Mouse (Mus musculus) midbrain, embryonic 12.5 days (tissue): ENCODE results near the gene Slc33a1. TPM values are rescaled to one million over a fixed set of nuclear protein-coding genes. Genes with fewer than 3 reads are reported as not detected.
A peak's percentile ranks its signal among the peaks of the same experiment; 100 is the strongest.

Experiments
- ATAC-seq: fragments of 200-750 bp; cut with Nextera tagmentation; 2 replicates; pipeline ENCODE4 v1.8.0; 2017; ENCODE audit warnings: low read depth, moderate TSS enrichment, moderate library complexity; ENCODE audit not compliant: low FRiP score
- H3K27ac ChIP-seq: fragments of 300-500 bp; sonication (generic); replicated peaks from 2 replicates; pipeline ENCODE4 v1.5.1; 2016; ENCODE audit warnings: mild to moderate bottlenecking
- H3K27me3 ChIP-seq: fragments of 300-500 bp; sonication (generic); 2 replicates; pipeline ENCODE4 v1.6.1; 2016; ENCODE audit warnings: mild to moderate bottlenecking
- H3K36me3 ChIP-seq: fragments of 300-500 bp; sonication (generic); 2 replicates; pipeline ENCODE4 v1.6.1; 2016
- H3K4me1 ChIP-seq: fragments of 300-500 bp; sonication (generic); 2 replicates; pipeline ENCODE4 v1.6.1; 2016
- H3K4me2 ChIP-seq: fragments of 300-500 bp; sonication (generic); replicated peaks from 2 replicates; pipeline ENCODE4 v1.6.1; 2016; ENCODE audit warnings: mild to moderate bottlenecking, moderate library complexity
- H3K4me3 ChIP-seq: fragments of 300-500 bp; sonication (generic); 2 replicates; pipeline ENCODE4 v1.5.1; 2016; ENCODE audit warnings: mild to moderate bottlenecking
- H3K9ac ChIP-seq: fragments of 300-500 bp; sonication (generic); replicated peaks from 2 replicates; pipeline ENCODE4 v1.6.1; 2016; ENCODE audit warnings: mild to moderate bottlenecking, moderate library complexity
- H3K9me3 ChIP-seq: fragments of 300-500 bp; sonication (generic); 2 replicates; pipeline ENCODE4 v1.6.1; 2016; ENCODE audit warnings: mild to moderate bottlenecking
- WGBS: fragments of 180-500 bp; shearing (Covaris S2); methylation state at CpG from one replicate; pipeline ENCODE4 v1.1.7; 2016; 5-methylcytosine and 5-hydroxymethylcytosine counted together
- polyA plus RNA-seq: library from polyadenylated mRNA; unstranded; fragments of >200 nt; fragmentation: Nextera tagmentation; extraction: Ambion mirVana; gene quantifications from 2 replicates; pipeline ENCODE4 v1.2.1, GENCODE M21; 2016

The Slc33a1 gene
- polyA plus RNA-seq: 13.5 and 15.2 TPM in 2 replicates

DNA sequence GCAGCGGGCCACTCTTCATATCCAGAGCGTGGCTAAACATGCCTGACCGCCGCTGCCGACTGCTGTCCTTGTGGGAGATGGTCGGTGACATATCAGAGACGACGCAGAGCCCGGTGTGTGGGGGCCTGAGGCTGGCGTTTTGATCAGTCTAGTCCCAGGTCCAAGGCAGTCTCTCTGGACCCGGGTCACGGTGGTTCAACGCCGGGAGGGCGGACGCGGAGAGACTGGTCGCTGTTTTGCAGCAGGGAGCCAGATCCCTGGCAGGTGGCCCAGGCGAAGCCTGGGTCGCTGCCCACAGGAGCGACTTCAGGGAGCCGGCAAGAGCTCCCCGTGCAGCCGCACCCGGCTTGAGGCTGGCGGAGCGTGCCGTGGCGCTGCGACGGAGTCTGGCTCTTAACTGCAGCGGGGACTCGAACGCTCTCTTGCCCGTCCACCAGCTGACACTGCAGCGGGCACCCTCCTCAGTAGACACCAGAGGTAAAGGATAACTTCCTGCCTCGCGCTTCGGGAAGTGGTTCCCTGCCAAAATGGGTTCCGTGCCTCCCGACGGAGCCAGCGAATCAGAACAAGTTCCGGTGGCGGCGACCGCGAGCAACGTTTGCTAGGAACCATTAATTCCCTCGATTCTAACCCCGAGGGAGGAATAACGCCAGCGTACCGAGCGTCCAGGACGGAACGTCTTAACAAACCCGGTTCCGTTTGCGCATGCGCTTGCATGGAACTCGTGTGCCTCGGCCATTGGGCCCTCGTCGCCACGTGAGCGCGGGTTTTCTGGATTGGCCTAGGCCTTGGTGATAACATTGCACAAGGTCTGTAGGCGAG, at the start of gene Slc33a1:
Gene Slc33a1, minus strand, starts transcription at position 669 of the 822 bp plus-strand sequence.
- peak; percentile 97 for ATAC-seq
- WGBS: under 1% methylated on average over 69 of the region's 69 CpGs
- H3K9ac ChIP-seq: peak within 1 kb of the TSS; percentile 83

DNA sequence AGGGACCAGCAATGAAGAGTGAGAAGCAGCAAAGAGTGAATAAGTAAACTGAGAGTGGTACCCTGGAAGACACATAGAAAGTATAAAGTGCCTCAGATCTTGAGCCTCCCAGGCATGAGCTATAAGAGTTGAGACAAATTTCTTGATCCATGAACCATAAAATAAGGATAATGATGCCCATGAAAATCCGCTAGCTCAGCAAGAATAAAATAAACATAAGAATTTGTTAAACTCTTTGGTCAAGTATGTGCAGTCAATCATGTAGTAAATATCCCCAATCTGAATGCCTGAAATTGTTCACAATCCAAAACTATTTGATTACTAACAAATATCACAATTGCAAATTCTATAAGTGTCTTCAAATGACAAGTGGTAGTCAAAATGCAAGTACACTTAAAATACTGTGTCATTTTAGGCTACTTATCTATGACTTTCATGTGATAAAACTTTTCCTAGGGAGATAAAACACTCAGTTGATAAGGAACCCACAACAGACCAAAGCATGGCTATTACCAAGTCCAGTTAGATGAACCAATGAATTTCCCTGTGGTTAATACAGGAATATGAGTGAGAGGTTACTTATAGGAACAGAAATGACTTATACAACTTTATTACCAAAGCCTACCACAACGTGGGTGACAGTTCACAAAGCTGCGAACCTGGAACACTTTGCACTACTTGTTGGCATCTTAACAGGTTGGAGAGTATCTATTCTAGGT, 24.3 kb upstream of the Slc33a1 start:
- H3K4me2 ChIP-seq: no peak overlapping the region
- no peak for ATAC-seq
- 93% methylated on average over 3 of the region's 3 CpGs for WGBS
- H3K4me1 ChIP-seq: no peaks in the 10 kb centered on the region
- peaks cover 68% of the 10 kb centered on the region for H3K36me3 ChIP-seq
- H3K4me3 ChIP-seq: no peak overlapping the region
- H3K9me3 ChIP-seq: no peaks in the 10 kb centered on the region
- H3K9ac ChIP-seq: no peak overlapping the region
- H3K27ac ChIP-seq: no peak overlapping the region
- H3K27me3 ChIP-seq: no peaks in the 10 kb centered on the region

More for the DNA sequence above, at the start of gene Slc33a1:
- Histone ChIP-seq H3K27me3 (no peaks in the 10 kb centered on the region; the same call in 1 of the 2 replicates), H3K4me2 (peak within 1 kb of the TSS; percentile 84), H3K4me1 (peaks cover 23% of the 10 kb centered on the region), H3K9me3 (no peaks in the 10 kb centered on the region), H3K27ac (peak within 1 kb of the TSS; percentile 87), H3K36me3 (no peaks in the 10 kb centered on the region), H3K4me3 (peak within 1 kb of the TSS; percentile 89)

GRCm38 (mm10) chr3:63986656-63987055, 22.1 kb upstream of the Slc33a1 start:
- ATAC-seq: no peak
- H3K9ac ChIP-seq: no peak overlapping the region
- no peak overlapping the region for H3K4me2 ChIP-seq
- H3K27ac ChIP-seq: no peak overlapping the region
- H3K27me3 ChIP-seq: no peaks in the 10 kb centered on the region
- no peaks in the 10 kb centered on the region for H3K9me3 ChIP-seq
- no peak overlapping the region for H3K4me3 ChIP-seq
- peaks cover 62% of the 10 kb centered on the region for H3K36me3 ChIP-seq
- 83% methylated on average over 1 of the region's 1 CpGs for WGBS
- no peaks in the 10 kb centered on the region for H3K4me1 ChIP-seq

- peak overlapping the region; percentile 59; the same call in 1 of the 2 replicates for H3K4me2 ChIP-seq
- 76% methylated on average over 4 of the region's 4 CpGs for WGBS
Observed at GRCm38 (mm10) chr3:63977895-63978294, 13.3 kb upstream of the Slc33a1 start.

DNA sequence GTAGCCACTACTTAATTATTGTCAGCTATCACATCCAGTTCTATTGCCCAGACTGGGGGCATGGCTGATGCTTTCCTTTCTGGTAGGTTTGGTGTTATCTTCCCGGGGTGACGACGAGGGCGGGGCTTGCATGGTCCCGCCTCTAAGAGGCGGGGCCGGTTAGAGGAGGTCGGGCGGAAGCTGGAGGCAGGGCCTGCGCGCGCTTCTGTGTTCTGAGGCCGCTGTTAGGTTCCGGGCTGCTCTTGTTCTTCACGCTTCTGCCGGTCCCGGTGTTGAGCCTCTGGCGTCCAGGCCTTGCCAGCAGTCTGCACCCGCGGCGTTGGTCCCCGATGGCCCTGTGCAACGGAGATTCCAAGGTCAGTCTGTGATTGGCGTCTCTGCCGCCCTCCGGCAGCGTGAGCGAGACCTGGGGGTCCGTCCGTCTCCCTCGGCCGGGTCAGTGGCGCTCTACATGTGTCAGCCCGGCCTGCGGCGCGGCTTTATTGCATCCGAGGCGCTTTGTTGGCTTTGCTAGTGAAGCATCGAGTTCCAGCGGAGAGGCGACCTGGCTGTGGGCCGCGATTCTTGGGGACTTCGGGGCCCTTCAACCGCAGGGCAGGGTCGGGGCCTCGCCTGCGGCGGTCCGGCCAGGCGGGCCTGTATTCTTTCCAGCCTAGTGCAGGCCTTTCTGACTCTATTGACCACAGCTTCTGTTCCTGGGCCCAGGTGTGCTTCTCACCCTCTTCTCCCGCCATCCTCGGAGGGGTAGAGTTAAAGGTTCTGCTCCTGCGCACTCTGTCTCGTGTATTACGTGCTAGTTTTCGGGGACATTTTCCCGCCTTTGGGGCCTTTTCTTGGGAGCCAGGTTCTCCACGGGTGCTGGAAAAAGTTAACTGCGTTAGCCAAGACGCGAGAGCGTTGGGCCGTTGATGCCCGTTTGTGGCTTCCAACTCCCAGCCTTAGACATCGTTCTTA, 11.7 kb upstream of the Slc33a1 start, which contains the start of gene Gmps:
Gene Gmps, plus strand, starts transcription at position 152 of the 954 bp plus-strand sequence.
- Histone ChIP-seq H3K36me3 (peaks cover 12% of the 10 kb centered on the region; the same call in 1 of the 2 replicates), H3K9me3 (no peaks in the 10 kb centered on the region), H3K4me2 (peak within 1 kb of the TSS; percentile 59), H3K4me3 (peak within 1 kb of the TSS; percentile 92), H3K27ac (peak within 1 kb of the TSS; percentile 88), H3K9ac (peak within 1 kb of the TSS; percentile 92), H3K27me3 (no peaks in the 10 kb centered on the region), H3K4me1 (peaks cover 14% of the 10 kb centered on the region)
- WGBS: under 1% methylated on average over 67 of the region's 67 CpGs
- ATAC-seq: peak; percentile 99

More at GRCm38 (mm10) chr3:63977895-63978294, 13.3 kb upstream of the Slc33a1 start:
- Histone ChIP-seq H3K27ac (no peak overlapping the region), H3K9me3 (no peaks in the 10 kb centered on the region), H3K4me1 (peaks cover 14% of the 10 kb centered on the region), H3K9ac (no peak overlapping the region), H3K27me3 (no peaks in the 10 kb centered on the region), H3K4me3 (no peak overlapping the region), H3K36me3 (peaks cover 26% of the 10 kb centered on the region)
- ATAC-seq: no peak

DNA sequence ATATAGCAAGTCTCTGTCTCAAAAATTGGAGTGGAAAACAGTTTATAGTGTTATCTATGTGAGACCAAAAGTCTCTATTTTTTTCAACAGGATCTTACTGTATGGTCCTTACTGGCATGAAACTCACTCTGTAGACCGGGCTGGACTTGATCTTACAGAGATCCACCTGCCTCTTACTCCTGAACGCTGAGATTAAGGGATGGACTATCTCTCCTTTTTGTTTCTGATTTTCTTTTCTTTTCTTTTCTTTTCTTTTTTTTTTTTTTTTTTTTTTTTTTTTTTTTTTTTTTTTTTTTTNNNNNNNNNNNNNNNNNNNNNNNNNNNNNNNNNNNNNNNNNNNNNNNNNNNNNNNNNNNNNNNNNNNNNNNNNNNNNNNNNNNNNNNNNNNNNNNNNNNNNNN, 1.4 kb upstream of the Slc33a1 start:
- H3K27ac ChIP-seq: no peak overlapping the region
- peaks cover 4% of the 10 kb centered on the region; the same call in 1 of the 2 replicates for H3K27me3 ChIP-seq
- WGBS: 73% methylated on average over 2 of the region's 2 CpGs
- H3K4me2 ChIP-seq: no peak overlapping the region
- H3K36me3 ChIP-seq: no peaks in the 10 kb centered on the region
- H3K4me1 ChIP-seq: peaks cover 23% of the 10 kb centered on the region
- H3K9me3 ChIP-seq: no peaks in the 10 kb centered on the region
- no peak overlapping the region for H3K4me3 ChIP-seq
- H3K9ac ChIP-seq: no peak overlapping the region
- ATAC-seq: no peak

- Histone ChIP-seq H3K4me2 (peak overlapping the region; percentile 84), H3K4me3 (peak overlapping the region; percentile 89), H3K9me3 (no peaks in the 10 kb centered on the region), H3K4me1 (peaks cover 23% of the 10 kb centered on the region), H3K27me3 (peaks cover 1% of the 10 kb centered on the region; the same call in 1 of the 2 replicates), H3K27ac (0 out of 2 replicates have a peak overlapping the region, but pooled peaks have one; percentile 87), H3K36me3 (no peaks in the 10 kb centered on the region), H3K9ac (no peak overlapping the region)
- 83% methylated on average over 6 of the region's 6 CpGs for WGBS
- ATAC-seq: no peak; the same call in 1 of the 2 replicates
Observed at GRCm38 (mm10) chr3:63964922-63965249, 318 bp upstream of the Slc33a1 start.

GRCm38 (mm10) chr3:63963421-63964099, 1.0 kb downstream of the Slc33a1 start:
- ATAC-seq: peak; percentile 0; the same call in 1 of the 2 replicates
- peak overlapping the region; percentile 83 for H3K9ac ChIP-seq
- H3K27me3 ChIP-seq: no peaks in the 10 kb centered on the region
- H3K4me2 ChIP-seq: peak overlapping the region; percentile 84
- no peaks in the 10 kb centered on the region for H3K36me3 ChIP-seq
- H3K27ac ChIP-seq: peak overlapping the region; percentile 87
- H3K9me3 ChIP-seq: no peaks in the 10 kb centered on the region
- peaks cover 23% of the 10 kb centered on the region for H3K4me1 ChIP-seq
- peak overlapping the region; percentile 89 for H3K4me3 ChIP-seq
- 8% methylated on average over 25 of the region's 25 CpGs for WGBS

- no peaks in the 10 kb centered on the region for H3K9me3 ChIP-seq
- 0 out of 2 replicates have a peak, but pooled peaks cover 4% of the 10 kb centered on the region for H3K36me3 ChIP-seq
- no peak for ATAC-seq
- H3K9ac ChIP-seq: no peak overlapping the region
- H3K27me3 ChIP-seq: no peaks in the 10 kb centered on the region
- WGBS: 87% methylated on average over 3 of the region's 3 CpGs
- no peak overlapping the region for H3K4me3 ChIP-seq
- no peak overlapping the region for H3K27ac ChIP-seq
- no peak overlapping the region for H3K4me2 ChIP-seq
- H3K4me1 ChIP-seq: no peaks in the 10 kb centered on the region
Observed at GRCm38 (mm10) chr3:63949837-63950236, 14.7 kb downstream of the Slc33a1 start.

- no peak for ATAC-seq
- Histone ChIP-seq H3K36me3 (no peaks in the 10 kb centered on the region), H3K4me3 (no peak overlapping the region), H3K9ac (no peak overlapping the region), H3K4me2 (no peak overlapping the region), H3K9me3 (no peaks in the 10 kb centered on the region), H3K4me1 (no peaks in the 10 kb centered on the region), H3K27ac (no peak overlapping the region), H3K27me3 (no peaks in the 10 kb centered on the region)
- 86% methylated on average over 2 of the region's 2 CpGs for WGBS
Observed at GRCm38 (mm10) chr3:63941204-63941850, 23.2 kb downstream of the Slc33a1 start.
